In genomic region chr13:48760855-48761436, GRCm38 (mm10) we compare ENCODE assay signal across 14 mouse cellular contexts.
"Had no signal": no experiment of that assay in that cellular context is flagged by ENCODE, and none has a peak within 500 bp of the region (broad histone marks: within the 10 kb centered on the region; RNA-seq: fewer than 3 reads in every experiment).

No protein-coding gene starts in this region.

- H3K36me3 ChIP-seq: liver, embryonic 12.5 days; lung, embryonic 15.5 days; midbrain, embryonic 13.5 days; neural tube, embryonic 15.5 days had no signal

- H3K4me3 ChIP-seq: liver, embryonic 12.5 days; lung, embryonic 15.5 days; midbrain, embryonic 13.5 days; myocyte; neural tube, embryonic 15.5 days had no signal

- H3K9ac ChIP-seq: liver, embryonic 12.5 days; lung, embryonic 15.5 days; midbrain, embryonic 13.5 days; neural tube, embryonic 15.5 days had no signal

- H3K4me2 ChIP-seq: liver, embryonic 12.5 days; lung, embryonic 15.5 days; midbrain, embryonic 13.5 days; neural tube, embryonic 15.5 days had no signal

- H3K4me1 ChIP-seq: liver, embryonic 12.5 days; lung, embryonic 15.5 days; neural tube, embryonic 15.5 days had no signal

- DNase-seq: kidney, adult 8-10 months; kidney, postnatal 25 days; layer of hippocampus, adult 9-11 months; layer of hippocampus, postnatal 36 days; left cerebral cortex, postnatal 4 days; right cerebral cortex, adult 18-20 months; thymus, adult 18-20 months; thymus, postnatal 14 days had no signal

- ATAC-seq: hindbrain, postnatal 0 days; liver, embryonic 12.5 days; midbrain, embryonic 13.5 days had no signal

- H3K27me3 ChIP-seq: lung, embryonic 15.5 days; midbrain, embryonic 13.5 days; neural tube, embryonic 15.5 days had no signal

- H3K9me3 ChIP-seq: liver, embryonic 12.5 days; lung, embryonic 15.5 days; midbrain, embryonic 13.5 days; neural tube, embryonic 15.5 days had no signal

- H3K27ac ChIP-seq: hindbrain, postnatal 0 days; liver, embryonic 12.5 days; lung, embryonic 15.5 days; midbrain, embryonic 13.5 days; neural tube, embryonic 15.5 days had no signal
